Mouse (Mus musculus) lung, postnatal 0 days (tissue): ENCODE data around the gene Mtss1l. TPM values are rescaled to one million over a fixed set of nuclear protein-coding genes. Genes with fewer than 3 reads are reported as not detected.

Experiments
- ATAC-seq: fragments of 200-750 bp; cut with Nextera tagmentation; 2 replicates; pipeline ENCODE4 v1.8.0; 2017; ENCODE audit warnings: moderate library complexity
- DNase-seq: peaks from one replicate; pipeline ENCODE4 v3.0.0-alpha.2; 2016; ENCODE audit warnings: low spot score
- H3K27ac ChIP-seq: fragments of 300-500 bp; sonication (generic); 2 replicates; pipeline ENCODE4 v1.5.1; 2014; ENCODE audit warnings: antibody characterized with exemption, mild to moderate bottlenecking, low read length, mixed read lengths
- H3K27me3 ChIP-seq: fragments of 300-500 bp; sonication (generic); replicated peaks from 2 replicates; pipeline ENCODE4 v1.6.1; 2014; ENCODE audit warnings: low read length, mixed read lengths; ENCODE audit not compliant: insufficient read depth
- H3K36me3 ChIP-seq: fragments of 300-500 bp; sonication (generic); 2 replicates; pipeline ENCODE4 v1.6.1; 2014; ENCODE audit warnings: low read length, mixed read lengths; ENCODE audit not compliant: insufficient read depth
- H3K4me1 ChIP-seq: fragments of 300-500 bp; sonication (generic); 2 replicates; pipeline ENCODE4 v1.6.1; 2014; ENCODE audit warnings: antibody characterized with exemption, low read depth, low read length, mixed read lengths; ENCODE audit not compliant: insufficient read depth
- H3K4me2 ChIP-seq: fragments of 300-500 bp; sonication (generic); replicated peaks from 2 replicates; pipeline ENCODE4 v1.6.1; 2014; ENCODE audit warnings: low read depth, mild to moderate bottlenecking, low read length, moderate library complexity, mixed read lengths
- H3K4me3 ChIP-seq: fragments of 300-500 bp; sonication (generic); 2 replicates; pipeline ENCODE4 v1.5.1; 2014; ENCODE audit warnings: low read depth, low read length
- H3K9ac ChIP-seq: fragments of 300-500 bp; sonication (generic); replicated peaks from 2 replicates; pipeline ENCODE4 v1.6.1; 2014; ENCODE audit warnings: low read depth, mild to moderate bottlenecking
- H3K9me3 ChIP-seq: fragments of 300-500 bp; sonication (generic); 2 replicates; pipeline ENCODE4 v1.6.1; 2016; ENCODE audit warnings: low read length, mixed read lengths
- CTCF ChIP-seq: IDR thresholded peaks from 2 replicates; pipeline ENCODE4 v1.5.1; 2016; ENCODE audit warnings: antibody characterized with exemption, mild to moderate bottlenecking
- EP300 ChIP-seq: IDR thresholded peaks from 2 replicates; pipeline ENCODE4 v1.6.1; 2016; ENCODE audit warnings: antibody characterized with exemption, mild to moderate bottlenecking, control low read depth
- WGBS: fragments of 180-500 bp; shearing (Covaris S2); extraction: QIAGEN DNeasy Blood & Tissue Kit; methylation state at CpG from one replicate; pipeline ENCODE4 v1.1.7; 2014; 5-methylcytosine and 5-hydroxymethylcytosine counted together
- polyA plus RNA-seq: library from polyadenylated mRNA; unstranded; fragments of >200 nt; fragmentation: Nextera tagmentation; extraction: Ambion mirVana; gene quantifications from 2 replicates; pipeline ENCODE4 v1.2.1, GENCODE M21; 2015

Mtss1l gene
- polyA plus RNA-seq, 1 experiment from 2014 or later: 13.8 TPM

DNA sequence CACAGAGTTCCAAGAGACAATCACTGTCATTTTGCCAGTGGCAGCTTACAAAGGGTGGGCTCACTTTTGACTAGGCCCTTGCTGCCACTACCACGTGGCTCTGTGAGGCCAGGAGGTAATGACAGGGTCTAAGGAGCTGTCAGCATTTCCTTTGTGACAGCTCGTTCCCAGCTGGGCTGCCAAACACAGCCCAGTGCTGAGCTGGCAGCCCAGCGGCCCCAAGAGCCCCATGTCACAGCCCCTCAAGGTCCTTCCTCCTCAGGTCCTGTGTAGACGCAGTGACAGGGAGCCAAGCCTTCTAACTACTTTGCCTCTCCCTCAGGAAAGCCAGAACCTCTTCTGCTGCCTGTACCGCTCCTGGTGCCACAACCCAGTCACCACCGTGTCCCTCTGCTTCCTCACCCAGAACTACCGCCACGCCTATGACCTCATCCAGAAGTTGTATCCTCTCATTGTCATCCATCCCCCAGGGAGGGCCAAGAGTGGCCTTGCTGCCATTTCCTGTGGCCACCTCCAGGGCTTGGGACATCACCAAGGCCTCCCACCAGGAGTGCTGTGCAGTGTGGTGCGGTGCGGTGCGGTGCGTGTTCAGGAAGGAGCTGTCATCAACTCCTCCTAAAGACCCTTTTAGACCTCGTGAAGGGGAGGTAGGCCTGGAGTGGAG lies 9.9 kb upstream of the Mtss1l start:
- no peaks in the 10 kb centered on the region for H3K36me3 ChIP-seq
- no peak overlapping the region for H3K9ac ChIP-seq
- WGBS: 49% methylated on average over 13 of the region's 13 CpGs
- ATAC-seq (peak; percentile 80), DNase-seq (peak; percentile 83)
- H3K9me3 ChIP-seq: no peaks in the 10 kb centered on the region
- H3K4me2 ChIP-seq: no peak overlapping the region
- no peaks in the 10 kb centered on the region for H3K27me3 ChIP-seq
- no peak overlapping the region for H3K4me3 ChIP-seq
- TF ChIP-seq CTCF (peak; percentile 64), EP300 (no peak)
- H3K27ac ChIP-seq: peak overlapping the region; percentile 78
- peaks cover 28% of the 10 kb centered on the region; the same call in 1 of the 2 replicates for H3K4me1 ChIP-seq

DNA sequence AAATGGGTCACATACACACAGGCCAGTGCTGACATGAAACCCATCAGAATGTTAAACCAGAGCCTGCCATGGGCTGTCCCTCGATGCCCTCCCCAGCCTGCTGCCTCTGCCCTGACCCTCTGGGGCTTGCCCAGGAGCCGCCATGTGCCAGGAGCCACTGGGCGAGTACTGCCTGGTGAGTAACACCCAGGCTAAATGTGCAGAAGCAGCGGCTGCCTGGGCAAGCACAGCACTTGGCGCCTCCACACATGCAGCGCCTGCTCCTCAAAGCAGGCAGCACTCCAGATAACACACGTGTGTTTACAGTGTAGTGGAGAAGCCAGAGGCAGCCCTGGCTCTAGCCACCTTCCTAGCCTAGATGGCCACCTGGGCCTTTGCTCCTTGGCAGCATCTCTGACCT lies 8.2 kb upstream of the Mtss1l start:
- peaks cover 42% of the 10 kb centered on the region; the same call in 1 of the 2 replicates for H3K4me1 ChIP-seq
- ATAC-seq: no peak

DNA sequence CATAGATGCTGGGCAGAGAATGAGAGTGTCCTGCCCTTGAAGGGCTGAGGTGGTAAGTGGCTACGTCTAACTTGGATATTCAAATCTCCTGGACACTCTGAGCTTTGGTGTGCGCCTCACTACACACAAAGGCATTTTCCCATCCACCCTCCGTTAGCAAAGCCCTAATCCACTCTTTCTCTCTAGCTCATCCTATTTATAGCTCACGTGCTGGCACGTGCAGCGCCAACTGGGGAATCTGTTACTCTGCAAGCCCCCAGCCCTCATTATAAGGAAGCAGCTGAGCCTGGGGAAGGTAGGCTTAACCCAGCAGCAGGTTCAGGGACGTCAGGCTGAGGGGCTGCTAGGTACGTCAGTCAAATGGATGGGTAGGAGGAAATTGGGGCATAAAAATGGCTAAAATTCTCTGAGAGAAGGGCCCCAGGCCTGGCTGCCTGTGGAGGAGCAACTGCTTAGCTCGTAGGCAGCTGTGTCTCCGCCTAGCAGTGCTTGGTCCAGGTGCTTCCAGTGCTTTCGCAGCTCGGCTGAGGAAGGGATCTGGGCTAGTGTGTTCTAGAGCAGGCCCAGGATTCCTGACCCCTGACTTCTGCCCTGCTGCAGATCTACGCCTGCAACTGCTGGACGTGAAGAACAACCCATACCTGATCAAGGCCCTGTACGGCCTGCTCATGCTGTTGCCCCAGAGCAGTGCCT lies 6.3 kb upstream of the Mtss1l start:
- TF ChIP-seq CTCF (no peak), EP300 (no peak)
- no peak for ATAC-seq
- H3K27ac ChIP-seq: peak overlapping the region; percentile 81; the same call in 1 of the 2 replicates
- no peak for DNase-seq
- H3K4me3 ChIP-seq: no peak overlapping the region
- WGBS: 83% methylated on average over 15 of the region's 15 CpGs
- H3K9me3 ChIP-seq: no peaks in the 10 kb centered on the region
- no peak overlapping the region for H3K4me2 ChIP-seq
- H3K4me1 ChIP-seq: peaks cover 45% of the 10 kb centered on the region; the same call in 1 of the 2 replicates
- H3K9ac ChIP-seq: no peak overlapping the region
- no peaks in the 10 kb centered on the region for H3K27me3 ChIP-seq
- no peaks in the 10 kb centered on the region for H3K36me3 ChIP-seq

More for the DNA sequence above, 8.2 kb upstream of the Mtss1l start:
- TF ChIP-seq EP300 (no peak), CTCF (no peak)
- Histone ChIP-seq H3K27ac (no peak overlapping the region), H3K4me2 (no peak overlapping the region), H3K9ac (no peak overlapping the region), H3K4me3 (no peak overlapping the region), H3K27me3 (no peaks in the 10 kb centered on the region), H3K36me3 (no peaks in the 10 kb centered on the region), H3K9me3 (no peaks in the 10 kb centered on the region)
- DNase-seq: no peak
- 60% methylated on average over 7 of the region's 7 CpGs for WGBS

DNA sequence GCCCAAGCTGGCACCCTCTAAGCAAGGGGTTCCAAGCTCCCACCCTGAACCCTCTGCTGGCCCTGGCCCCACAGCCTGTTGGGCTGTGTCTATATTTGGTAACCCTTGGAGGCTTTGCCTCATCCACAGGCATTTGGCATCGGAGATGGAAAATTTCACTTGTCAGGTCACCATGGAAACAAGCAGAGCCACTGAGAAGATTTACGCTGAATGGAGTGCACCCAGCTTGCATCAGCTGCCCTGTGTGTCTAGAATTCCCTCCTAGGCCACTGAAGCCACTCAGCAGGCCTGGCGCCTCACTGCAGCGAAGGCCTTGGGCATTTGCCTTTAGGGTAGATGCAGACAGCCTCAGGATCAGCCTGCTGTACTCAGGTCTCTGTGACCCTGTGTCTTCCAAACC lies 5.2 kb upstream of the Mtss1l start:
- Histone ChIP-seq H3K27me3 (no peaks in the 10 kb centered on the region), H3K9me3 (no peaks in the 10 kb centered on the region), H3K9ac (no peak overlapping the region), H3K27ac (peak overlapping the region; percentile 81), H3K4me1 (peaks cover 41% of the 10 kb centered on the region; the same call in 1 of the 2 replicates), H3K4me3 (no peak overlapping the region), H3K4me2 (no peak overlapping the region), H3K36me3 (no peaks in the 10 kb centered on the region)
- peak; percentile 94 for DNase-seq
- TF ChIP-seq CTCF (no peak), EP300 (peak; percentile 59; the same call in 1 of the 2 replicates)
- 38% methylated on average over 4 of the region's 4 CpGs for WGBS
- ATAC-seq: peak; percentile 46

DNA sequence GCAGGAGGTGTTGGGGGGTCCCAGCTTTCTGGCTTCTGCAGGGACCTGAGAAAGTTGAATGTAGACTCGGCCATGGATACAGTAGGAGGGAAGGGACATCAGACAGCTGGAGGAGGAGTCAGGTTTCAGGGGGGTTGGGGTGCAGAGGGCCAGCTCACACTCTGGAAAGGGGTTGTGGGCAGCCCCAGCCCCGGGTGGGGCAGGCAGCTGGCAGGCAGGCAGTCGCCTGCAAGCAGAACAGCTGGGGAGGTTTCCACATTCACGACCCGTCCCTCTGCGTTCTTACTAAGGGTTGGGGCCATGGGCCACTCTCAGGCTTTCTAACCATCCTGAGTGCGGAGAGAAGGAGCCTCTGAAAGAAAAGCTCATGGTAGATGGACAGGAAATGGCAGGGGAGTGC lies 4.1 kb upstream of the Mtss1l start:
- 40% methylated on average over 7 of the region's 7 CpGs for WGBS
- no peak overlapping the region for H3K9ac ChIP-seq
- H3K36me3 ChIP-seq: no peaks in the 10 kb centered on the region
- peak; percentile 57 for DNase-seq
- no peak overlapping the region for H3K4me2 ChIP-seq
- TF ChIP-seq CTCF: no peak
- no peak for TF ChIP-seq EP300
- peak; percentile 5; the same call in 1 of the 2 replicates for ATAC-seq
- H3K27ac ChIP-seq: peak overlapping the region; percentile 81; the same call in 1 of the 2 replicates
- peaks cover 37% of the 10 kb centered on the region; the same call in 1 of the 2 replicates for H3K4me1 ChIP-seq
- H3K4me3 ChIP-seq: no peak overlapping the region
- H3K9me3 ChIP-seq: no peaks in the 10 kb centered on the region
- no peaks in the 10 kb centered on the region for H3K27me3 ChIP-seq

DNA sequence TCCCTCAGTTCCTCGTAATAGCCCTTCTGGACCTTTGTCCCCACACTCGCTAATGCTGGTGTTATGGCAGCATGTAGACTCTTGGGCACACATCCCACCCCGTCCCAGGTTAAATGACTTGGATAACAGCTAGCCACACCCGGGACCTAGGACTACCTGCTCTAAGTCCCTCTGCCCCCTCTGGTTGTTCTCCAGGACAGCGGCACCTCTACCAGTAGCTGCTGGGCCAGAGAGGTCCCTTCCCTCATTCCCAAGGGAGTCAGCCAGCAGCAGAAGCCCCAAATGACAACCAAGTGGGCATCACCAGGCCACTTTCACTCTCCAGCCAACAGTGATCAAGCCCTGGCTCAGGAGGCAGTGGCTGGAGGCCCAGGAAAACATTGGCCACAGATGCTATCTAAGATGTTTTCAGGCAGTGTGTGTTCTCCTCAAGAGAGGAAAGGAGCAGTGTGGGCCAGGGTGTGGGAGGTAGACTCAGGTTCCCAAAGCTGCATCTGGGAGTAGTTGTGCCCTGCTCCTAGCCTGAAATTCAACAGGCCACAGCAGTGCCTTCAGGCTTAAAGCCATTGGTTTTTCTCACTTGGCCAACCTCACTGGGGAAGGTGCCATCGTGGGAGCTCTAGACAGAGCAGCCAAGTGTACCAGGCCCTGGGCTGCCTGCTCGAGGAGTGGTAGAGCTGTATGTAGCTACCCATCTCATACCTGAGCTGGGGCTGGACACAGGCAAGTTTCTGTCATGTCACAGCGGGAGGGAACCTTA lies 2.9 kb upstream of the Mtss1l start:
- no peak overlapping the region for H3K4me3 ChIP-seq
- no peak overlapping the region for H3K9ac ChIP-seq
- no peaks in the 10 kb centered on the region for H3K36me3 ChIP-seq
- peaks cover 36% of the 10 kb centered on the region; the same call in 1 of the 2 replicates for H3K4me1 ChIP-seq
- no peaks in the 10 kb centered on the region for H3K27me3 ChIP-seq
- peak overlapping the region; percentile 90 for H3K27ac ChIP-seq
- no peak overlapping the region for H3K4me2 ChIP-seq
- no peaks in the 10 kb centered on the region for H3K9me3 ChIP-seq
- TF ChIP-seq EP300: no peak
- TF ChIP-seq CTCF: no peak
- no peak for ATAC-seq
- no peak for DNase-seq
- 77% methylated on average over 8 of the region's 8 CpGs for WGBS
